Mouse (Mus musculus): ENCODE measurements around the gene Gm20388. TPM values are rescaled to one million over a fixed set of nuclear protein-coding genes. Genes with fewer than 3 reads are reported as not detected.

Gm20388 gene
- polyA plus RNA-seq, 1 experiment from 2014 or later: 12.4 TPM

DNA sequence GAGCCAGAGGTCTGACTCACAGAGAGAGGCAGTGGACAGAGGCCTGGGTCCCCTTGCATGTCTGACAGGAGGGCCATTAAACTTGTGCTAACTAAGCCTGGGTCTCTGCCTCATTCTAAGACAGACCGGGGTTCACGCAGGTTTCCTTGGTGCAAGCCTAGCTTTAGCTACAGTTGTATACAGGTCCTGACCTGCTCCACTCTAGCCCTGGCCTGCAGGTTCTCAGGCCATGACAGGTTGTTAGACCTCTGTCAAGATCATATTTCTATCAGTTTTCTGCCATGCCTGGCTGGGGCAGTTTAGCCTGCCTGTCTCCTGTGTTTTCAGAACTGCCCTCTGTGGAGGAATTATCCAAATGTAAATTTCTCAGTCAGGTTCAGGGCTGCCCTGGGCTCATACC is 4354.5 kb downstream of the Gm20388 start:
- Histone ChIP-seq H3K4me1 (ENCODE audit: control insufficient read depth, insufficient read depth, low read depth, low read length) (peaks cover 24% of the 10 kb centered on the region), H3K9me3 (ENCODE audit: control insufficient read depth, low read length) (no peaks in the 10 kb centered on the region), H3K27ac (ENCODE audit: low read depth, low read length) (no peak overlapping the region), H3K4me3 (ENCODE audit: low read length) (no peak overlapping the region), H3K9ac (ENCODE audit: low read depth, low read length) (no peak overlapping the region), H3K27me3 (replicated peaks; ENCODE audit: control insufficient read depth, insufficient read depth, low read length) (no peaks in the 10 kb centered on the region), H3K4me2 (ENCODE audit: low read length) (no peak overlapping the region), H3K36me3 (ENCODE audit: control insufficient read depth, insufficient read depth, low read length) (no peaks in the 10 kb centered on the region)
- WGBS: 93% methylated on average over 2 of the region's 2 CpGs
- no peak for ATAC-seq

DNA sequence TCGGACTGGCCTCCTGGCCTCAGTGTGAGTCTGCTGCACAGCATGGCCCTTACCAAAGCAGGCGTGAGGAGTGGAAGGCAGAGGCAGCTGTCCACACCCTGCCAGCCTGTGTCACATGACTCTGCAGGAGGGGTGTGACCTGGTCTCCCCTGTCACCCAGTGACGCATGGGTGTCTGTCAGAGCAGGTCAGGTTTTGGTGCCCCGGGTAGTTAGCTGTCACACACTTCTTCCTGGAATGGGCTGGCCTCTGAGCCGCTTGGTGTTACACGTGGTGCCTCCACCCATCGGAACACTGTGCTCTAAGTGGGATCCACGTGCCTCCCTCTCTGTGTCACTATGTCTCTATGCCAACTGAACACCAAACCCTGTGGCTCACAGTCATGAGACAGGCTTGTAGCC is 4355.2 kb downstream of the Gm20388 start:
- Histone ChIP-seq H3K4me2 (ENCODE audit: low read length) (no peak overlapping the region), H3K36me3 (ENCODE audit: control insufficient read depth, insufficient read depth, low read length) (no peaks in the 10 kb centered on the region), H3K27ac (ENCODE audit: low read depth, low read length) (no peak overlapping the region), H3K9me3 (ENCODE audit: control insufficient read depth, low read length) (no peaks in the 10 kb centered on the region), H3K9ac (ENCODE audit: low read depth, low read length) (no peak overlapping the region), H3K4me3 (ENCODE audit: low read length) (no peak overlapping the region), H3K27me3 (replicated peaks; ENCODE audit: control insufficient read depth, insufficient read depth, low read length) (no peaks in the 10 kb centered on the region), H3K4me1 (ENCODE audit: control insufficient read depth, insufficient read depth, low read depth, low read length) (peaks cover 27% of the 10 kb centered on the region)
- WGBS: 80% methylated on average over 8 of the region's 8 CpGs
- ATAC-seq: no peak

DNA sequence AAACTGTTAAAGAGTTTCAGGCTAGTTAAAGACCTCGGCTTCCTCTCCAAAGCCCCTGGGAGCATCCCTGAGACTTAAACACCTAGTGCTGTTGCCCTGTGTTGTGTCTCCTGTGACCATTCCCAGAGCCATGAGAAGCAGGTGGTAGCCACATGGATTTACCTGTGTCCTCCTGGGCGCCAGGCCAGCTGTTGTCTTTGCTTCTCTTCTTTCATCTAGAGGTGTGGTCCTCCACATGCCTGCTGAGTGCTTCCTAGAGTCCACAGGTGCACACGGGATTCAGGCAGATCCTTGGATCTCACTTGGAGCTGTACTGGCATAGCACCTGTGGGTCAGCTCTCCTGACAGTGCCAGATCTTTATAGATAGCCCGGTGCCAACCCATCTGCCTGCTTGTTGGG is 4356.6 kb downstream of the Gm20388 start:
- 91% methylated on average over 4 of the region's 4 CpGs for WGBS
- no peaks in the 10 kb centered on the region for H3K9me3 ChIP-seq (ENCODE audit: control insufficient read depth, low read length)
- H3K27me3 ChIP-seq (replicated peaks; ENCODE audit: control insufficient read depth, insufficient read depth, low read length): no peaks in the 10 kb centered on the region
- no peaks in the 10 kb centered on the region for H3K36me3 ChIP-seq (ENCODE audit: control insufficient read depth, insufficient read depth, low read length)
- no peak overlapping the region for H3K4me2 ChIP-seq (ENCODE audit: low read length)
- no peak overlapping the region for H3K4me3 ChIP-seq (ENCODE audit: low read length)
- H3K9ac ChIP-seq (ENCODE audit: low read depth, low read length): no peak overlapping the region
- ATAC-seq: no peak
- no peak overlapping the region for H3K27ac ChIP-seq (ENCODE audit: low read depth, low read length)
- H3K4me1 ChIP-seq (ENCODE audit: control insufficient read depth, insufficient read depth, low read depth, low read length): peaks cover 27% of the 10 kb centered on the region

DNA sequence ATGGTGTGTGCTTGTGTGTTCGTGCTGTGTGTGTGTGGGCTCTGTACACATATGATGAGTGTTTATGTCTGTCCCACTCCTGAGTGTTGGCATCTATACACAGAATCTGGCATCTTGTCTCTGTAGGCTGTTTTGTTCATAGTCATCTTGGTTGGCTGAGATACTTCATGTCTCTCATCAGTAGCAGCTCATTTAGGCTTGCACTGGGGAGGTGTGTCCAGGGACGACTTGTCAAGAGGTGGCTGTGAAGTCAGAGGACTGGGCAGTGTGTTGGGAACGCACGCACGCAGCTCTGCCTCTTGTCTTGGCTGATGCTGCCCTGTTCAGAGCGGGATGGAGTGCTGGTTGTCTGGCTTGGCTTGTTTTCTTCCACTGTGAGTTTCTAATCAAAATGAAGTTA is 4359.9 kb downstream of the Gm20388 start:
- H3K4me1 ChIP-seq (ENCODE audit: control insufficient read depth, insufficient read depth, low read depth, low read length): peaks cover 11% of the 10 kb centered on the region

DNA sequence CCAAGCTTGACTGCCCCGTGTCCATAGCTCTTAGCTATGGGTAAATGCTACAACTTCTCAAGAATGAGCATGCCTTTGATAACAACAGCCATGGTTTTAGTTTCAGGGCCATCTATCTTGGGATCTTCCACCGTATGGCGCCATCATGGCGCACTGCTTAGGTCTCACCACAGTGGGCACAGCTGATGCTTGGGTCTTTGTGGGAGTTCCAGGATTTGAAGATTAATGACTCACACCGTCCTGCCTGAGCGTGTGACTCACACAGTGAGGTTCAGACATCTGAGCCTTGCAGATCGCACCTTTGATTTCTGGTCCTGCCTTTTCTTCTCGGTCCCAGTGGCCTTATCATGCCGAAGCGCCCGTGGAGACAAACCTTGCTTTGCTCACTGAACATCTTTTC is 4360.3 kb downstream of the Gm20388 start:
- no peak overlapping the region for H3K4me3 ChIP-seq (ENCODE audit: low read length)
- no peak overlapping the region; the same call in 1 of the 2 replicates for H3K27ac ChIP-seq (ENCODE audit: low read depth, low read length)
- H3K4me2 ChIP-seq (ENCODE audit: low read length): no peak overlapping the region
- H3K9me3 ChIP-seq (ENCODE audit: control insufficient read depth, low read length): no peaks in the 10 kb centered on the region
- H3K27me3 ChIP-seq (replicated peaks; ENCODE audit: control insufficient read depth, insufficient read depth, low read length): no peaks in the 10 kb centered on the region
- no peak for ATAC-seq
- H3K4me1 ChIP-seq (ENCODE audit: control insufficient read depth, insufficient read depth, low read depth, low read length): peaks cover 11% of the 10 kb centered on the region
- WGBS: 79% methylated on average over 11 of the region's 11 CpGs
- H3K36me3 ChIP-seq (ENCODE audit: control insufficient read depth, insufficient read depth, low read length): no peaks in the 10 kb centered on the region
- H3K9ac ChIP-seq (ENCODE audit: low read depth, low read length): no peak overlapping the region

More for the DNA sequence above, 4359.9 kb downstream of the Gm20388 start:
- Histone ChIP-seq H3K27ac (ENCODE audit: low read depth, low read length) (no peak overlapping the region), H3K9me3 (ENCODE audit: control insufficient read depth, low read length) (no peaks in the 10 kb centered on the region), H3K36me3 (ENCODE audit: control insufficient read depth, insufficient read depth, low read length) (no peaks in the 10 kb centered on the region), H3K9ac (ENCODE audit: low read depth, low read length) (no peak overlapping the region), H3K4me3 (ENCODE audit: low read length) (no peak overlapping the region), H3K4me2 (ENCODE audit: low read length) (no peak overlapping the region), H3K27me3 (replicated peaks; ENCODE audit: control insufficient read depth, insufficient read depth, low read length) (no peaks in the 10 kb centered on the region)
- WGBS: 90% methylated on average over 6 of the region's 6 CpGs
- ATAC-seq: no peak

DNA sequence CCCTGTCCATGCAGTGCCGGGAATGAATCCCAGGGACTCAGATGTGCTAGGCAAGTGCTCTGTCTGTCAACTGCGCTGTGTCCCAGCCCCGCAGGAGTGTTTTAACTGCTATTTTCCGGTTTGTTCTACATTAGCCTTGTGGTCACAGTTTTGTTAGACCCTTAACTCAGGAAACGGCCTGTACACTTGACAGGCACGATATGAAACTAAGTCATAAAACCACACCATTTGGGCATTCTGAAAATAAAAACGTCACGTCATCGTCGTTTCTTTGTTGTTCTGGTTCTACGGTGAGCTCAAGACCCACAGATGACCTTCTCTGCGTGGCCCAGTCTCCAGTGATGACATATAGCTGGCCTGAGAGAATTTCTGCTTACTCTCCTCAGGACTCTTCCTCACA is 4360.9 kb downstream of the Gm20388 start:
- Histone ChIP-seq H3K9me3 (ENCODE audit: control insufficient read depth, low read length) (no peaks in the 10 kb centered on the region), H3K27ac (ENCODE audit: low read depth, low read length) (no peak overlapping the region), H3K27me3 (replicated peaks; ENCODE audit: control insufficient read depth, insufficient read depth, low read length) (no peaks in the 10 kb centered on the region), H3K4me2 (ENCODE audit: low read length) (no peak overlapping the region), H3K9ac (ENCODE audit: low read depth, low read length) (no peak overlapping the region), H3K4me1 (ENCODE audit: control insufficient read depth, insufficient read depth, low read depth, low read length) (peaks cover 11% of the 10 kb centered on the region), H3K36me3 (ENCODE audit: control insufficient read depth, insufficient read depth, low read length) (no peaks in the 10 kb centered on the region), H3K4me3 (ENCODE audit: low read length) (no peak overlapping the region)
- no peak for ATAC-seq
- WGBS: 91% methylated on average over 12 of the region's 12 CpGs

DNA sequence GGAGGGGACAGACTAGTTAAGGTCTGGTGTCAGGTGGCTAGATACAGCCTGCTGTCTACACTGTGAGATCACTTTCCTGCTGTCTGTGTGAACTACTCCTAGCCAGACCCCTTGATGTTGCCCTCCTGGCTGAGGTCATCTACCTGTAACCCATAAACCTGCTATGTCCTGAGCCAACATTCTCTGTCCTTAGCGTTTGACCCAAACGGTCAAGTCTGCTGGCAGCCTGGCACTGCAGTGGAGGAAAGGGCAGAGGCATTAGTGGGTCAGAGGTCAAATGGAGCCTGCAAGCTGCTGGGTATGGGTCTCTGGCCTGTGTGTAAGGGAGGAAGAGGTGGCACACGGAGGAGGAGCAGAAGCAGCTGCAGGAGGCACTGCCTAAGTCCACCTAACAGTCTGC is 4362.2 kb downstream of the Gm20388 start:
- ATAC-seq: no peak
- peaks cover 11% of the 10 kb centered on the region for H3K4me1 ChIP-seq (ENCODE audit: control insufficient read depth, insufficient read depth, low read depth, low read length)
- WGBS: 87% methylated on average over 3 of the region's 3 CpGs

DNA sequence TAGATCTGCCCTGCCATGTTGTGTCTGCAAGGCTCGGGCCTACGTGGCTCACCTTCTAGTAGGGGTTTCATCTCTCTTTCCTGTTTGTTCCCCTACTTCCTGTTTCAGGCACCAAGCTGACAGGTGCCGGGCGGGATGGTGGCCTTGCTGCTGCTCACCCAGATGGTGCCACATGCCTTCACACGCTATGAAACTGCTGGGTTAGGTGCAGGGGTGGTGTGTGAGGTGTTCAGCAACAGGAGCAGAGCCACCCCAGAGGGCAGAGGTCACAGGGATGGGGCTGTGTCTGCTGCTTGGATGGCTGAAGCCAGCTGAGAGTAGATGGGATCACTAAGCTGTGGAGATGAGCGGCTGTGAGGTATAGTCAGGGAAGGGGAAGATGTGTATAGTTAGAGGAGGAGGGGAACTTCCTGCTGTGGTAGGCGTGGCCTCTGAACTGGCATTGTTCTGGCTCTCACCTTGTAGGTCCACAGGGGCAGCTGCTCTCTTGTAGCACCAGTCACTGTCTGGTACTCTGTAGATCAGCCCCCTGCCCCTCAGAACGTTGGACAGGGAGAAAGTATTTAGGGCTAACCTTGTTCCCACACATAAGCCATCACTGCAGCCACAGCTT is 4363.1 kb downstream of the Gm20388 start:
- Histone ChIP-seq H3K4me2 (ENCODE audit: low read length) (no peak overlapping the region), H3K36me3 (ENCODE audit: control insufficient read depth, insufficient read depth, low read length) (no peaks in the 10 kb centered on the region), H3K4me3 (ENCODE audit: low read length) (no peak overlapping the region), H3K9ac (ENCODE audit: low read depth, low read length) (no peak overlapping the region), H3K4me1 (ENCODE audit: control insufficient read depth, insufficient read depth, low read depth, low read length) (peaks cover 11% of the 10 kb centered on the region), H3K9me3 (ENCODE audit: control insufficient read depth, low read length) (no peaks in the 10 kb centered on the region), H3K27me3 (replicated peaks; ENCODE audit: control insufficient read depth, insufficient read depth, low read length) (no peaks in the 10 kb centered on the region), H3K27ac (ENCODE audit: low read depth, low read length) (no peak overlapping the region)
- ATAC-seq: no peak
- WGBS: 67% methylated on average over 8 of the region's 8 CpGs

More for the DNA sequence above, 4362.2 kb downstream of the Gm20388 start:
- Histone ChIP-seq H3K9ac (ENCODE audit: low read depth, low read length) (no peak overlapping the region), H3K4me3 (ENCODE audit: low read length) (no peak overlapping the region), H3K27ac (ENCODE audit: low read depth, low read length) (no peak overlapping the region), H3K4me2 (ENCODE audit: low read length) (no peak overlapping the region), H3K27me3 (replicated peaks; ENCODE audit: control insufficient read depth, insufficient read depth, low read length) (no peaks in the 10 kb centered on the region), H3K36me3 (ENCODE audit: control insufficient read depth, insufficient read depth, low read length) (no peaks in the 10 kb centered on the region), H3K9me3 (ENCODE audit: control insufficient read depth, low read length) (no peaks in the 10 kb centered on the region)

DNA sequence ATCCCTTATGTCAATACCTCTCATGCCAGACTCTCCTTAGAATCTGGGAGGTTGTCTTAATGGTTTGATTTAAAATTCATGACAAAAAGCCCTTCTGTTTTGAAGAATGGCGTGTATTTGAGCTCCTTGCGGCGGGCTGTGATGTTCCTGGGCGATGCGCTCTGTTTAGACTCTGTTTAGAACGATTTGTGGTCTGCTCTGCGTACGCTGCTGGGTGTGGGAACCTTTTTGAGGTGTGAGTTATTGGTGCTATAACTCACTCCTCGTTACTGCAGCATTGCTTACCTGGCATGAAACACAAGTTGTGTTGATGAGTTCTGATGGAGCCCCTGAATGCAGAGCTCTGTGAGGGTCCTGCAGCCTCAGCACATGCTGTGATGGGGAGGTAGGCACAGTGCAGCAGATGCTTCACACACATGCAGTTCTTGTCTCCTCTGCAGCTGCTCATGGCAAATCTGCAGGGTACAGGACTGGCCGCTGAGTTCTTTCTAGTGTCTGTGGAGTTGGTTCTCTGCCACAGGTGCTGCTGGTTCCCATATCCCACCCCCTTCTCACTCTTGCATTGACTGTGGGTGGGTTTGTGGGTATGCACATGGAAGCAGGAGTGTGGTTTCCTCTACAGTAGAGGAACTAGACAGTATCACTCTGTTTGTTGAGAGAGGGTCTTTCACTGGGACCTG is 4363.9 kb downstream of the Gm20388 start:
- Histone ChIP-seq H3K9ac (ENCODE audit: low read depth, low read length) (no peak overlapping the region), H3K36me3 (ENCODE audit: control insufficient read depth, insufficient read depth, low read length) (no peaks in the 10 kb centered on the region), H3K4me3 (ENCODE audit: low read length) (no peak overlapping the region), H3K4me1 (ENCODE audit: control insufficient read depth, insufficient read depth, low read depth, low read length) (peaks cover 11% of the 10 kb centered on the region), H3K9me3 (ENCODE audit: control insufficient read depth, low read length) (no peaks in the 10 kb centered on the region), H3K27ac (ENCODE audit: low read depth, low read length) (no peak overlapping the region), H3K4me2 (ENCODE audit: low read length) (no peak overlapping the region), H3K27me3 (replicated peaks; ENCODE audit: control insufficient read depth, insufficient read depth, low read length) (no peaks in the 10 kb centered on the region)
- 48% methylated on average over 10 of the region's 10 CpGs for WGBS
- ATAC-seq: 0 out of 2 replicates have a peak, but pooled peaks have one; percentile 13
